Mouse (Mus musculus): ENCODE results near the gene Baz2a. TPM values are rescaled to one million over a fixed set of nuclear protein-coding genes. Genes with fewer than 3 reads are reported as not detected.
A peak's percentile ranks its signal among the peaks of the same experiment; 100 is the strongest.

Gene Baz2a
- total and polyA plus RNA-seq, 2 experiments, result 6.6 to 12.3 TPM

GRCm38 (mm10) chr10:128175996-128176755 is 84.8 kb downstream of the Baz2a start:
- peak overlapping the region; percentile 37 for H3K27ac ChIP-seq (replicated peaks; ENCODE audit: insufficient read depth, low read depth, low read length)
- peaks cover 6% of the 10 kb centered on the region for H3K4me1 ChIP-seq (ENCODE audit: control insufficient read depth, insufficient read depth, low read length)
- H3K79me2 ChIP-seq (ENCODE audit: control insufficient read depth, insufficient read depth, low read length), result peaks cover 12% of the 10 kb centered on the region; the same call in 1 of the 2 replicates
- peak overlapping the region; percentile 70 for H3K9ac ChIP-seq (ENCODE audit: low read depth, low read length)
- H3K36me3 ChIP-seq (ENCODE audit: control insufficient read depth, insufficient read depth, low read length), result no peaks in the 10 kb centered on the region
- H3K27me3 ChIP-seq (ENCODE audit: control insufficient read depth, insufficient read depth, low read length), result no peaks in the 10 kb centered on the region
- H3K4me3 ChIP-seq (ENCODE audit: insufficient read depth, low read depth, low read length), result peak overlapping the region; percentile 83
- TF ChIP-seq POLR2A (IDR thresholded peaks at IDR 0.05; ENCODE audit: extremely low read depth, insufficient read depth, low read length), result no peak
- TF ChIP-seq CTCF (IDR thresholded peaks at IDR 0.05; ENCODE audit: low read depth, low read length), result no peak
- under 1% methylated on average over 17 of the region's 17 CpGs for WGBS
- DNase-seq (ENCODE audit: extremely low read depth, low read depth, low spot score), result peak; percentile 85

DNA sequence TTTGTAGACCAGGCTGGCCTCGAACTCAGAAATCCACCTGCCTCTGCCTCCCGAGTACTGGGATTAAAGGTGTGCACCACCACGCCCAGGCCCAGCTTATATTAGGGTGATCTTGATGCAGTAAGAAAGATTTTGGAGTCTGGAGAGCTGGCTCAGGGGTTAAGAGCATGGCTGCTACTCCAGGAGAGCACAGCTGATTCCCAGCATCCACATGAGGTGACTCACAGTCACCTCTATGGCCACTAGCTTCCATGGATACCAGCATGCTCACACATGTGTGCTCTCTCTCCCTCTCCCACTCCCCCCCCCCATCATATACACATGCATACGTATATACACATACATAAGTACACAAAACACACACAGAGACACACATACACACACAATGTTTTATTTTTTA is 85.9 kb downstream of the Baz2a start:
- peaks cover 6% of the 10 kb centered on the region for H3K4me1 ChIP-seq (ENCODE audit: control insufficient read depth, insufficient read depth, low read length)
- peaks cover 10% of the 10 kb centered on the region; the same call in 1 of the 2 replicates for H3K79me2 ChIP-seq (ENCODE audit: control insufficient read depth, insufficient read depth, low read length)
- H3K27me3 ChIP-seq (ENCODE audit: control insufficient read depth, insufficient read depth, low read length), result no peaks in the 10 kb centered on the region
- no peak overlapping the region for H3K9ac ChIP-seq (ENCODE audit: low read depth, low read length)
- no peak for DNase-seq (ENCODE audit: extremely low read depth, low read depth, low spot score)
- TF ChIP-seq CTCF (IDR thresholded peaks at IDR 0.05; ENCODE audit: low read depth, low read length) (no peak), POLR2A (IDR thresholded peaks at IDR 0.05; ENCODE audit: extremely low read depth, insufficient read depth, low read length) (no peak)
- no peak overlapping the region for H3K4me3 ChIP-seq (ENCODE audit: insufficient read depth, low read depth, low read length)
- no peaks in the 10 kb centered on the region for H3K36me3 ChIP-seq (ENCODE audit: control insufficient read depth, insufficient read depth, low read length)
- no peak overlapping the region for H3K27ac ChIP-seq (replicated peaks; ENCODE audit: insufficient read depth, low read depth, low read length)
- WGBS, result 91% methylated on average over 4 of the region's 4 CpGs

Other genes with a start within 250 kb of the Baz2a start
- not detected in 2 replicates for gene Rdh19, start 241.6 kb upstream of the Baz2a start, total RNA-seq (2014; rRNA removed)
- 0.05 TPM in 1 of 2 replicates, not detected in the other for gene Rdh19, start 241.6 kb upstream of the Baz2a start, polyA plus RNA-seq (2012; rRNA removed)
- 282 and 329 TPM in 2 replicates for gene Rdh16f2, start 225.1 kb upstream of the Baz2a start, total RNA-seq (2014; rRNA removed)
- 281 and 297 TPM in 2 replicates for gene Rdh16f2, start 225.1 kb upstream of the Baz2a start, polyA plus RNA-seq (2012; rRNA removed)
- gene Rdh7, start 202.8 kb upstream of the Baz2a start, total RNA-seq (2014; rRNA removed), result 1,124 and 1,219 TPM in 2 replicates
- 1,436 and 1,472 TPM in 2 replicates for gene Rdh7, start 202.8 kb upstream of the Baz2a start, polyA plus RNA-seq (2012; rRNA removed)
- gene Sdr9c7, start 193.1 kb upstream of the Baz2a start, total RNA-seq (2014; rRNA removed), result 25.6 and 26.9 TPM in 2 replicates
- 20.4 and 36.7 TPM in 2 replicates for gene Sdr9c7, start 193.1 kb upstream of the Baz2a start, polyA plus RNA-seq (2012; rRNA removed)
- 468 and 651 TPM in 2 replicates for gene Hsd17b6, start 84.0 kb upstream of the Baz2a start, total RNA-seq (2014; rRNA removed)
- gene Hsd17b6, start 84.0 kb upstream of the Baz2a start, polyA plus RNA-seq (2012; rRNA removed), result 229 and 364 TPM in 2 replicates
- 3.5 and 5.5 TPM in 2 replicates for gene Prim1, start 76.4 kb upstream of the Baz2a start, total RNA-seq (2014; rRNA removed)
- gene Prim1, start 76.4 kb upstream of the Baz2a start, polyA plus RNA-seq (2012; rRNA removed), result 1.3 and 1.5 TPM in 2 replicates
- gene Naca, start 56.0 kb upstream of the Baz2a start, total RNA-seq (2014; rRNA removed), result 353 and 448 TPM in 2 replicates
- 170 and 182 TPM in 2 replicates for gene Naca, start 56.0 kb upstream of the Baz2a start, polyA plus RNA-seq (2012; rRNA removed)
- gene Ptges3, start 32.6 kb upstream of the Baz2a start, total RNA-seq (2014; rRNA removed), result 90.4 and 97.3 TPM in 2 replicates
- 24.8 and 30.9 TPM in 2 replicates for gene Ptges3, start 32.6 kb upstream of the Baz2a start, polyA plus RNA-seq (2012; rRNA removed)
- gene Atp5b, start 8.3 kb upstream of the Baz2a start, total RNA-seq (2014; rRNA removed), result 1,653 and 1,721 TPM in 2 replicates
- gene Atp5b, start 8.3 kb upstream of the Baz2a start, polyA plus RNA-seq (2012; rRNA removed), result 2,471 and 2,841 TPM in 2 replicates
- 8.0 and 9.6 TPM in 2 replicates for gene Rbms2, start 88.7 kb downstream of the Baz2a start, total RNA-seq (2014; rRNA removed)
- gene Rbms2, start 88.7 kb downstream of the Baz2a start, polyA plus RNA-seq (2012; rRNA removed), result 21.2 and 23.2 TPM in 2 replicates
- 485 and 986 TPM in 2 replicates for gene Gls2, start 102.9 kb downstream of the Baz2a start, total RNA-seq (2014; rRNA removed)
- gene Gls2, start 102.9 kb downstream of the Baz2a start, polyA plus RNA-seq (2012; rRNA removed), result 1,667 and 2,920 TPM in 2 replicates
- 20.8 and 21.1 TPM in 2 replicates for gene Spryd4, start 120.2 kb downstream of the Baz2a start, total RNA-seq (2014; rRNA removed)
- 30.2 and 33.1 TPM in 2 replicates for gene Spryd4, start 120.2 kb downstream of the Baz2a start, polyA plus RNA-seq (2012; rRNA removed)
- gene Mip, start 134.3 kb downstream of the Baz2a start, total RNA-seq (2014; rRNA removed), result not detected in 2 replicates
- gene Mip, start 134.3 kb downstream of the Baz2a start, polyA plus RNA-seq (2012; rRNA removed), result not detected in 2 replicates
- gene Timeless, start 140.5 kb downstream of the Baz2a start, total RNA-seq (2014; rRNA removed), result 1.6 and 1.7 TPM in 2 replicates
- 0.75 and 1.1 TPM in 2 replicates for gene Timeless, start 140.5 kb downstream of the Baz2a start, polyA plus RNA-seq (2012; rRNA removed)
- gene Apon, start 162.5 kb downstream of the Baz2a start, total RNA-seq (2014; rRNA removed), result 201 and 227 TPM in 2 replicates
- gene Apon, start 162.5 kb downstream of the Baz2a start, polyA plus RNA-seq (2012; rRNA removed), result 446 and 456 TPM in 2 replicates
- gene Apof, start 177.1 kb downstream of the Baz2a start, total RNA-seq (2014; rRNA removed), result 1,199 and 1,422 TPM in 2 replicates
- gene Apof, start 177.1 kb downstream of the Baz2a start, polyA plus RNA-seq (2012; rRNA removed), result 2,021 and 2,079 TPM in 2 replicates
- gene Stat2, start 179.0 kb downstream of the Baz2a start, total RNA-seq (2014; rRNA removed), result 17.0 and 17.6 TPM in 2 replicates
- gene Stat2, start 179.0 kb downstream of the Baz2a start, polyA plus RNA-seq (2012; rRNA removed), result 26.3 and 46.6 TPM in 2 replicates
- gene Il23a, start 207.2 kb downstream of the Baz2a start, total RNA-seq (2014; rRNA removed), result not detected in 2 replicates
- not detected in 2 replicates for gene Il23a, start 207.2 kb downstream of the Baz2a start, polyA plus RNA-seq (2012; rRNA removed)
- gene Pan2, start 211.8 kb downstream of the Baz2a start, total RNA-seq (2014; rRNA removed), result 9.1 and 11.8 TPM in 2 replicates
- gene Pan2, start 211.8 kb downstream of the Baz2a start, polyA plus RNA-seq (2012; rRNA removed), result 12.7 and 20.3 TPM in 2 replicates
- 89.5 and 107 TPM in 2 replicates for gene Cnpy2, start 230.9 kb downstream of the Baz2a start, total RNA-seq (2014; rRNA removed)
- 69.0 and 72.0 TPM in 2 replicates for gene Cnpy2, start 230.9 kb downstream of the Baz2a start, polyA plus RNA-seq (2012; rRNA removed)
- 57.1 and 60.1 TPM in 2 replicates for gene Cs, start 246.2 kb downstream of the Baz2a start, total RNA-seq (2014; rRNA removed)
- 99.6 and 115 TPM in 2 replicates for gene Cs, start 246.2 kb downstream of the Baz2a start, polyA plus RNA-seq (2012; rRNA removed)

Measured in liver, adult 2 months (tissue).